Mouse (Mus musculus): ENCODE measurements at regions not wholly inside any gene's neighbourhood (a gene's known extent, or its start where the extent isn't known, plus 50 kb on each side); places are given as distances from the start of the nearest gene placed in this dataset.
A peak's percentile ranks its signal among the peaks of the same experiment; 100 is the strongest.

GRCm38 (mm10) chr5:53329591-53329990 is 62.7 kb downstream of the Smim20 start:
- no peak for DNase-seq (ENCODE audit: low spot score in 2 of 2)

GRCm38 (mm10) chr5:53336704-53337103 is 69.8 kb downstream of the Smim20 start:
- DNase-seq (ENCODE audit: low spot score in 2 of 2), result no peak

- DNase-seq (ENCODE audit: low spot score in 2 of 2), result no peak
These were observed 70.9 kb downstream of the Smim20 start for GRCm38 (mm10) chr5:53337816-53338215.

DNA sequence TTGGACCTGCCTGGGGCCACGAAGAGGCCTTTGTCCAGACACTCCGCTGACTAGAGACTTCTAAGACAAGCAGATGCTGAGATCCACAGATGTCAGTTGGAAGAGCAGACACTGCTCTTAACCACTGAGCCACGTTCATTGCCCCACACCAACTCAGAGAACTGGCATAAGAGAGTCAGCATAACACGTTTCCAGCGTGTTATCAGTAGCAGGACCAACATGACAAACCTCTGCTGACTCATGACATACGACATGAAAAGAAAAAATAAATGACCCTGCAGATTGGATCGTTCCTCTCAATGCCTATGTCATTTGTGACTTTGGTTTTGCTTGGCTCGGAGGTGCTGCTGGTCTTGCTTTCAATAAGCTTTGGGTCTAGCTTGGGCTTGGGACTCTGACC is 78.3 kb downstream of the Smim20 start:
- no peak for DNase-seq (ENCODE audit: low spot score in 2 of 2)

DNA sequence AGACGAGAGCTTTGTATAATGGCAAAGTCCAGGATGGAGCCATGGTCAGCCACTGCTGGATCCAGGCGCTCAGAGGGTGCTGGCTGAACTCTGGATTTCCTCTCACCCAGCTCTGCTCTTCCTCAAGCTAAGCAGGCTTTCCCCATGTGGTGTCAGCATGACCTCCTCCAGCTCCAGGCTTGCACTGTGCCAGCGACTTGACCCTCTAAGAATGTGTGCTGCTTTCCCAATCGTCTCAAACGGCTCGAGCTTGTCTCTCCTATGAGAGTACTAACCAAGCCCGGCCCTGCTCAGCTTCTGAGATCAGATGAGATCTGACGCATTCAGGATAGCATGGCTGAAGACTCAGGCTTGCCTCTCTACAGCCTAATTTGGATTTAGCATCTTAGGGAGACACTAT is 79.1 kb downstream of the Smim20 start:
- DNase-seq (ENCODE audit: low spot score in 2 of 2), result peak; percentile 3 to 10

DNA sequence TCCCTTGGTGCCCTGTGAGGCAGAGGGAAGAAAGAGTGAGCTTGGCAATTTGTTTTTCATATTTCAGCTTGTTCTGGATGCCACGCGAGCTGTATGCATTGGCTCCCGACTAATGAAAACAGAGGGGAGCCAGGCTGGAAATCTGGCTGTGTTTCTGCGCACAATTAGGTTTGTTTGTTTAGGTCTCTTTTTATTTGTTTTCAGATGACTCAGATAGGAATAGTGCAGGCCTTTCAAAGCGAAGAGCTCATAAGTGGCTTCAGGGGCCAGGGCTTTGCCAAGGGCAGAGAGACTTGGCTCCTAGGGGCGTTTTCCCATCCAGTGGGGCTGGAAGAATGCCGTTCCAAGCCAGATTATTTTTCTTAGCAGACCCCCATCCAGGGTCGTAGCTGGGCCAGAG is 79.9 kb downstream of the Smim20 start:
- no peak for DNase-seq (ENCODE audit: low spot score in 2 of 2)

- no peak for DNase-seq (ENCODE audit: low spot score in 2 of 2)
These were observed 86.0 kb downstream of the Smim20 start for GRCm38 (mm10) chr5:53352852-53353251.

DNA sequence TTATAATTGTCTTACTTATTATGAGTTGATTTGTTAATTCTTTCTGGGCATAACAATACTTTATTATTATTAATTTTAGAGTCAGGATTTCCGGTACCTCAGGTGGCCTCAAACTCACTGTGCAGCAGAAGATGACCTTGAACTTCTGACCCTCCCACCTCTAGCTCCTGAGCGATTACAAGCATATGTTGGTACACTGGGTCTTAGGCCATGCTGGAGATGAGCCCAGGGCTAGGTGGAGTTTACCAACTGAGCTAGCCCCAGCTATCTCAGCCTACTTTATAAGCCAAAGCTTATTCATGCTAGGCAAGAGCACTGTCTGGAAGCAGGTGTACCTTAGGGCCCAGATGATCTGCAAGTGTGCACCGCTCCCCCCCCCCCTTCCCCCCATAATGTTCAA is 87.4 kb downstream of the Smim20 start:
- DNase-seq (ENCODE audit: low spot score in 2 of 2), result no peak

- DNase-seq (ENCODE audit: low spot score in 2 of 2), result peak; percentile 33 to 35
These were observed 88.2 kb downstream of the Smim20 start for GRCm38 (mm10) chr5:53355069-53355468.

DNA sequence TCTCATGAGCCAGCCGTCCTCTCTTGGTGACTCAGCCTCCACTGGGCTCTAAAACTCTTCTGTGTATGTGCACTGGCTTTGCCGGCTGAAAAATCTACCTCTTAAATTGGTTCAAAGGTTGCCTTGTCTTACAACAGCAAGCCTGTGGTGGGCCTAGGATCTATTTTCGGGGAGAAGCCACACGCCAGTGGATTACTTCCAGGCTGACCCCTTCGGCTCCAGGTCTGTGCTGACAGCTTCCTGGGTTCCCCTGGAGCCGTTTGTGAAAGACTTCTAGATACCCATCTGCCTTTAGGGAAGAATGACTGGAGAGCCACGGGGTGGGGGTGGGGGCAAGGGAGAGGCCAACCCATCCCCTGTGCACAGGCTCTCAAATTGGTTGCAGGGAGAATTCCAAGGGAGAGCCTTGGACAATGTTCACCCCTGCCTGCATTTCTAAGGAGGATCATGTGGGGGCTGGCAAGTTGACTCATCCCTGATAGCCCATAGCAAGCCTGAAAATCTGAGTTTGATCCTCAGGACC is 90.3 kb downstream of the Smim20 start:
- no peak for DNase-seq (ENCODE audit: low spot score in 2 of 2)

GRCm38 (mm10) chr5:53358181-53358580 is 91.3 kb downstream of the Smim20 start:
- DNase-seq (ENCODE audit: low spot score in 2 of 2), result no peak

DNA sequence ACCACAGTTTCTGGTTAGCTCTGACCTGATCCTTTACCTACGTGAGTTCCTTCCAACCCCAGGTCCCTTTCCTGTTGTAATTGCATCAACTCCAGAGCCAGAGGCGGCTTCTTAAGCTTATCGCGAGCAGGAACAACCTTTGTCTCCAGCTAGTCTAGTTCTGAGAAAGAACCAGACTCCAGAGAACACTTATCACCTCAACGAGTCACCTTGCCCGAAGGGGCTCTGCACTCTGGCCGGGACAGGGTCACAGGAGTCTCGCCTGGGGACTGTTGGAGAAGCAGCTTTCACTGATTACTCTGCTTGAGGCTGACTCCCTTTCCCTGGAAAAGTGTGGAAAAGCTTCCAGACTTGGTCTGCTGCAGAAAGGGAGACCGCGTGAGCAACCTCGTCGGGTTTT is 93.0 kb downstream of the Smim20 start:
- DNase-seq (ENCODE audit: low spot score in 2 of 2), result no peak

DNA sequence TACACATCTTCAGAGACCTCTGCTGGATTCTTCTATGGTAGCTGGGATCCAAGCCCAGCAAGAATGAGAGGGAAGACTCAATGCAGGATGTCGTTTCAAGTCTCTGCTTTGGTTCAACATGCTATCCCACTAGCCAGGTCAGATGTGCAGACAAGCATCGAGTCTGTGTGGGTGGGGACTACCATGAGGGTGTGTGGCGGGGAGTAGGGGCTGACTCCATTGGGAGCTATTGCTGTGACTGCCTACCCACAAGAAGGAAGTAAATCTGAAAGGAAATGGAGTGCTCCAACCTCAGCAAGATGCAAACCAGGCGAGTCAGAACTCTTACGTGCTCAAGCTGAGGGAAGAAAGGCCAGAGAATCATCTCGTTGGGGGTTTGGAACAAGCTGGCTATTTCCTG is 94.4 kb downstream of the Smim20 start:
- no peak for DNase-seq (ENCODE audit: low spot score in 2 of 2)

DNA sequence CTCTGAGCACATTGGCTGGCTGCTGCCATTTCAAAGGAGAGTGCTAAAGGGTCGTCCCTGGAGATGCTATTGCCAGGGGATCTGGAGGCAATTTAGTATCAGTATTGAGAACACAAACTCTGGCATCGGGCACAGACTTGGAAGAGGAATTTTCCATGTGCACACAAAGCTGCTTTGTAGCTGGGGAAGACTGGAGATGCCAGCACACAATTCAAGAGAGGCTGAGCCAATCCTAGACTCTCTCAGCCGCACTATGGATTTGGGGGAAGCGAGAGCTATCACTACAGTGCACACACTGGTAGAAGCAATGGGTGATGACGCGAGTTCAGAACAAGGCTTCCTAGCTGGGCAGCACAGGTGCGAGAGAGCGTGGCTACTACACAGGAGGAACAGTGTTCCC is 97.0 kb downstream of the Smim20 start:
- no peak for DNase-seq (ENCODE audit: low spot score in 2 of 2)

GRCm38 (mm10) chr5:53366882-53367561 is 98.9 kb upstream of the Rbpj start:
- DNase-seq (ENCODE audit: low spot score in 2 of 2), result no peak

- DNase-seq (ENCODE audit: low spot score in 2 of 2), result no peak
These were observed 95.7 kb upstream of the Rbpj start for GRCm38 (mm10) chr5:53370272-53370671.

DNA sequence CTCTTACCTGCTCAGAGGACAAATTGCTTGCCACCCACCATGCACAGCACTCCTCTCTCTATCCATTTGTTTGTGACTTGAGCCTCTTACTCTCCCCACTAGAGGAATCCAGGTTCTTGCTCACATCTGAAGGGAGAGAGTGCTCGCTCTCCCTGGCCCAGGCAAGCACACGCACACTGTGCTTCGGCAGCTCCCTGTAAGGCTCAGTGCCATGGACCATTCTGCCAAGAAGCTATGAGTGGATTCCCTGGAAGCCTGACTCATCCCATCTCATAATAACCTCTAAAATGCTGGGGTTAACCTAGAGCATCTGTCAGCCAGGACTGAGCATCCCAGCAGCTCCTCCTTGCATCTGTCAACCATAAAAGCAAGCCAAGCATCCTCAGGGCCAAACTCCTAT is 94.3 kb upstream of the Rbpj start:
- no peak for DNase-seq (ENCODE audit: low spot score in 2 of 2)

DNA sequence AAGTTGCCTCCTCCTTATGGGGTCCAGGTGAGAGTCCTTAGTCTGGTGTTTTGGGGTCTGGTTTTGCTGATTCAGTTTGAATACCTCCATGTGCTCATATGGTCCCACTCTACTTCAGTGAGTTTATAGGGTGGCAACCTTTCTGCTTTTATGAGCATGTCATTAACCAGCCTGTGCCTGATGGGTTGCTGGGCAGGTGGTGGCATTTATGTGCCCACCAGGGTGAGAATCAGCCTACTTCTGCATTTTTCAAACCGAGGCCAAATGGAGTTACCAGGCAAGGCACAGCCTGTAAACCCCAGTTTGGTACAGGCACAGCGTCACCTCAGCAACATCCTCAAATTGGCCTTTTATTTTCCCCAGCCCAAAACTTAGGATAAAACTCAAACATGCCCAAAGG is 92.6 kb upstream of the Rbpj start:
- DNase-seq (ENCODE audit: low spot score in 2 of 2), result no peak

- DNase-seq (ENCODE audit: low spot score in 2 of 2), result peak in 1 of 2 experiments; percentile 2
These were observed 89.1 kb upstream of the Rbpj start for GRCm38 (mm10) chr5:53376856-53377255.

- DNase-seq (ENCODE audit: low spot score in 2 of 2), result no peak
These were observed 88.3 kb upstream of the Rbpj start for GRCm38 (mm10) chr5:53377698-53378097.

GRCm38 (mm10) chr5:53378106-53378505 is 87.8 kb upstream of the Rbpj start:
- DNase-seq (ENCODE audit: low spot score in 2 of 2), result no peak

DNA sequence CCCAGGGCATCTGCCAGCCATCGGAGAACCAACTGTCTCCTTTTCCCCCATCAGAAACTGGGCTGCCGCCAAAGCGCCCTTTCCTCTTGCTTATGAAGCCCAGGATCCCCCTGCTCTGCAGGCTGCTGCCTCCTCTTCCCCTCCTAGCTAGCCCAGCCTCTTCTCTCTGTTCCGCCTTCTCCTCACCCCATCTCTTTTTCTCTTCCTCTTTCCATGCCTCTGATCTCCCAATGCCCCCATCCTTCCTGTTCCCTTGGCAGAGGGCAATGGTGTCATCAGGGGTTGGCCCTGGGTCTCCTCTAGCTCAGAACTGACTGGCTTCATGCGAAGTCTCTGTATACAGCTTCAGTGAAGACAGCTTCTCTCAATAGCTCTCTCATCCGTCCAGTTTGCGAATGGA is 87.4 kb upstream of the Rbpj start:
- DNase-seq (ENCODE audit: low spot score in 2 of 2), result peak; percentile 18 to 22

GRCm38 (mm10) chr5:53379612-53380011 is 86.3 kb upstream of the Rbpj start:
- no peak for DNase-seq (ENCODE audit: low spot score in 2 of 2)

DNA sequence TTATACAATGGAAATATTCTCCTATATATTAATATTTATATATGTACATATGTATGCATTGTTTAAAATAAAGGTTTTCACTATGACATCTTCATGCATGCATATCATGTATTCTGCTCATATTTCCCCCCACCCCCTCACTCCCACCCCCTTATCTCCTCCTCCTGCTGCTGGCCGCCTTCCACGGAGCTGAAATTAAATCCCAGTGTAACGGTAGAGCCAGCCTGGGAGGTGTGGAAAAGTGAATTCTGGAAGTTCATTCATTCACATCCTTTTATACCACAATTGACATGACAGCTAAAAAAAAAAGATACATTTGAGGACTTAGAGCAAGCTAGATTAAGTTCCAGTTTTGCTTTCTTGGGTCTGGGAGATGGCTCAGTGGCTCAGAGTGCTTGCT is 85.7 kb upstream of the Rbpj start:
- DNase-seq (ENCODE audit: low spot score in 2 of 2), result no peak

Data from spleen, postnatal 36 days (tissue).